Mouse (Mus musculus): ENCODE data around the gene Trabd2b. TPM values are rescaled to one million over a fixed set of nuclear protein-coding genes. Genes with fewer than 3 reads are reported as not detected.

Trabd2b gene
- polyA plus RNA-seq, 1 experiment from 2014 or later: 2.4 TPM

DNA sequence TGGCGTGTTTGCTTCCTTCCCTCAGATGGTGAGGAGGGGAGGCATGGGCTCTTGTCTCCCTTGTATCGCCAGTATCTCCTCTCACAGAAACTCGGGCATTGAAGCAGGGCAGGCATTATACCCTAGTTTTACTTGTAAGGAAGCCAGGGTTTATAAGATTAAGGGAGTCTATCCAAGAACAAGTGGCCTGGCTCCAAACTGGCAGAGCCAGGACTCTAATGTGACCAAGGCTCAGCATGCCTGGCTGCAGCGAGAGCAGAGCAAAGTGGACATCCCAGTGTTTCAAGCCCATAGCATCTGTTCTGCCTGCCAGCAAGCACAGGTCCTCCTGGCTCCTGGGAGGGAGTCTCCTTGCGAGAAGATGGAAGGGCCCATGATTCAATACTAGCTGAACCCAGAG, 245.1 kb downstream of the Trabd2b start:
- no peak overlapping the region for H3K9ac ChIP-seq
- WGBS: 66% methylated on average over 5 of the region's 5 CpGs
- peaks cover 29% of the 10 kb centered on the region for H3K27me3 ChIP-seq
- no peak for ATAC-seq (replicated peaks; ENCODE audit: insufficient number of reproducible peaks, insufficient read depth, low FRiP score, low read depth)
- 0 out of 2 replicates have a peak, but pooled peaks cover 2% of the 10 kb centered on the region for H3K4me1 ChIP-seq (replicated peaks)
- no peak overlapping the region for H3K27ac ChIP-seq
- H3K4me3 ChIP-seq: no peak overlapping the region
- H3K36me3 ChIP-seq: no peaks in the 10 kb centered on the region
- H3K9me3 ChIP-seq (replicated peaks): no peaks in the 10 kb centered on the region
- no peak overlapping the region for H3K4me2 ChIP-seq

DNA sequence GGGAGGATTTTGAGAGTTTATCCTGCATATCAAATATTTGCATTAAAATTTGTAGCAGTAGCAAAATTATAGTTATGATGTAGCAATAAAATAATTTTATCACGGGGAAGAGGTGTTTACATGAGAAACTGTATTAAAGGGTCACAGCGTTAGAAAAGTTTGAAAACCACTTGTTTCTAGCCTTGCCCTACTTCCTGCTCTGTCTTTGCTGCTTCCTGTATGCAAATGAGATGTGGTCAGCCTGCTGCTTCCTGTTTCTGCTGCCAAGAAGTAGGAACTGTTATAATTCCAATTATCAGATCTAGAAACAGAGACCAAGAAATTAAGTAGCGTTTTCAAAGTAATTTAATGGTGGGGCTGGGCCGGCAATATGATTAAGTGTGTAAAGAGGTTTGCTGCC, 245.9 kb downstream of the Trabd2b start:
- WGBS: 73% methylated on average over 4 of the region's 4 CpGs
- H3K36me3 ChIP-seq: no peaks in the 10 kb centered on the region

DNA sequence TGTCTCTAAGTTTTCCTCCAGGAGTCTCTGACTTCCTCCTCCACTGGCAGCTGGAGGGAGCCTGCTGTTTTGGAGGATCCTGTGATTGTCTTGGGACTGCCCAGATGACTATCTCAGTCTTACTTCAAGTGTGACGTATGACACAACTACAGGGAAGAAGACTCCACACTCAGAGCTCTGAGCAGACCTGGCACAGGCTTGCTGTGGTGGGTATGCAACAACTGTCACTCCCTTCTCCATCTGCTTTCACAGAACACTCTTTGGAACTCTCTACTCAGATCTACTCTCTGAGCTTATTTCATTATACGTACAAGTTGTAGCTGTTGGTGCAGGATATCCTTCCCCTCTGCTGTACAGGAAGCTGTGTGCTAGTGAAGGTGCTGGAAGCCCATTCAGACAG, 251.4 kb downstream of the Trabd2b start:
- Histone ChIP-seq H3K4me3 (no peak overlapping the region), H3K4me1 (replicated peaks) (no peaks in the 10 kb centered on the region), H3K27ac (no peak overlapping the region), H3K9me3 (replicated peaks) (no peaks in the 10 kb centered on the region), H3K36me3 (no peaks in the 10 kb centered on the region), H3K4me2 (no peak overlapping the region), H3K9ac (no peak overlapping the region), H3K27me3 (peaks cover 12% of the 10 kb centered on the region)
- 65% methylated on average over 2 of the region's 2 CpGs for WGBS
- no peak for ATAC-seq (replicated peaks; ENCODE audit: insufficient number of reproducible peaks, insufficient read depth, low FRiP score, low read depth)

More for the DNA sequence above, 245.9 kb downstream of the Trabd2b start:
- Histone ChIP-seq H3K4me2 (no peak overlapping the region), H3K9me3 (replicated peaks) (no peaks in the 10 kb centered on the region), H3K27me3 (peaks cover 29% of the 10 kb centered on the region), H3K9ac (no peak overlapping the region), H3K4me1 (replicated peaks) (0 out of 2 replicates have a peak, but pooled peaks cover 2% of the 10 kb centered on the region), H3K4me3 (no peak overlapping the region), H3K27ac (no peak overlapping the region)
- no peak for ATAC-seq (replicated peaks; ENCODE audit: insufficient number of reproducible peaks, insufficient read depth, low FRiP score, low read depth)

GRCm38 (mm10) chr4:114659876-114660275, 253.4 kb downstream of the Trabd2b start:
- WGBS: 37% methylated on average over 5 of the region's 5 CpGs
- no peak for ATAC-seq (replicated peaks; ENCODE audit: insufficient number of reproducible peaks, insufficient read depth, low FRiP score, low read depth)
- no peaks in the 10 kb centered on the region for H3K9me3 ChIP-seq (replicated peaks)
- no peak overlapping the region for H3K9ac ChIP-seq
- H3K4me2 ChIP-seq: no peak overlapping the region
- no peak overlapping the region for H3K27ac ChIP-seq
- H3K27me3 ChIP-seq: peaks cover 25% of the 10 kb centered on the region
- H3K4me1 ChIP-seq (replicated peaks): no peaks in the 10 kb centered on the region; the same call in 1 of the 2 replicates
- no peak overlapping the region for H3K4me3 ChIP-seq
- no peaks in the 10 kb centered on the region for H3K36me3 ChIP-seq

- WGBS: 53% methylated on average over 9 of the region's 9 CpGs
- no peaks in the 10 kb centered on the region for H3K9me3 ChIP-seq (replicated peaks)
- no peak for ATAC-seq (replicated peaks; ENCODE audit: insufficient number of reproducible peaks, insufficient read depth, low FRiP score, low read depth)
Observed at GRCm38 (mm10) chr4:114664063-114665036, 257.8 kb downstream of the Trabd2b start.

More at GRCm38 (mm10) chr4:114664063-114665036, 257.8 kb downstream of the Trabd2b start:
- Histone ChIP-seq H3K4me1 (replicated peaks) (peaks cover 15% of the 10 kb centered on the region), H3K36me3 (no peaks in the 10 kb centered on the region), H3K4me2 (no peak overlapping the region), H3K27ac (no peak overlapping the region), H3K4me3 (no peak overlapping the region), H3K27me3 (peaks cover 64% of the 10 kb centered on the region), H3K9ac (no peak overlapping the region)

Other genes starting within 250 kb of the Trabd2b start
- gene Skint11, start 243.3 kb upstream of the Trabd2b start, polyA plus RNA-seq (2015; fragmentation: Nextera tagmentation; extraction: Ambion mirVana): not detected in 2 replicates

Measured in heart, embryonic 15.5 days (tissue).